Mouse (Mus musculus) cerebellum, adult 11-12 months (tissue): ENCODE results near the gene Ncor2.

Source experiments
- DNase-seq: peaks from one replicate; pipeline ENCODE4 v3.0.0; 2022

The Ncor2 gene

DNA sequence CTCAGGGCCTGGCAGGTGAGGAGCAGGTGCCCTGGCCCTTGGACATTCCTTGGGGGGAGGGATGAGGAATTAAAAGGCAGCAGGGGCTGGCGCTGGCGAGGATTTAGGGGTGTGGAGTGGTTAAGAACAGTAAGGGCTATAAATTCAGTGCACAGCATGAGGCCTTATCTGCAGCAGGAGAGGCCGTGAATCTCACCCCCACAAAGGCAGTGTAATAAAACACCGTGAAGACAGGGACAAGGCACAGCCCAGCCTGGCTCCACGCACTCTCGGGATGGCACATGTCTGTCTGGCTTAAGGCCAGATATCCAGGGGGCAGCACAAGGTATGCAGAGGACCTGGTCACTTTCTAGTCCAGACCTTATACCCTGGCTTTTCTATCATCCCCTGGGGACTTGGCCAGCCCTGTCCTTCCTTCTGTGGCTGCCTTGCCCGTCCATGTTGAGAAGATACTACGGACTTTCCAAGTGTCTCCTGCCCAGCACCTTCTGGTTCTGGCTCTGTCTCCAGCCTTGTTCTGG, 93.9 kb downstream of the Ncor2 start:
- no peak for DNase-seq

DNA sequence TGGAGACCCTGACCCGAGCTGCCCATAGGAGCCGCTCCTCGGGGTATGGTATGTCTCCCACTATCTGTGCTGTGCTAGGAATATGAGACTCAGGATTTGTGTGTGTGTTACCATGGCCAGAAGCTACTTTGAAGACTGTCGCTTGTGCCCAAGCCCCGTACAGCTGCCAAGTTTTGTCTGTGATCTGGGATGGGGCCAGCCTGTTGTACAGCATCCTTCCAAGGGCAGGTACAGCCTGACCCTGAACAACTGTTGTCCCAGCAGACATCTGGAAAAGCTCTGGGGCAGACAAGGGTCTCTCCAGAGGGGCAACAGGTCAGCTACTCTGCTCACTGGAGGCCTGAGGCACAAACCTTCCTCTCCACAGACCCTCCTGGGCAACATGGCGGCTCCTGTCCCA, 95.3 kb downstream of the Ncor2 start:
- no peak for DNase-seq

DNA sequence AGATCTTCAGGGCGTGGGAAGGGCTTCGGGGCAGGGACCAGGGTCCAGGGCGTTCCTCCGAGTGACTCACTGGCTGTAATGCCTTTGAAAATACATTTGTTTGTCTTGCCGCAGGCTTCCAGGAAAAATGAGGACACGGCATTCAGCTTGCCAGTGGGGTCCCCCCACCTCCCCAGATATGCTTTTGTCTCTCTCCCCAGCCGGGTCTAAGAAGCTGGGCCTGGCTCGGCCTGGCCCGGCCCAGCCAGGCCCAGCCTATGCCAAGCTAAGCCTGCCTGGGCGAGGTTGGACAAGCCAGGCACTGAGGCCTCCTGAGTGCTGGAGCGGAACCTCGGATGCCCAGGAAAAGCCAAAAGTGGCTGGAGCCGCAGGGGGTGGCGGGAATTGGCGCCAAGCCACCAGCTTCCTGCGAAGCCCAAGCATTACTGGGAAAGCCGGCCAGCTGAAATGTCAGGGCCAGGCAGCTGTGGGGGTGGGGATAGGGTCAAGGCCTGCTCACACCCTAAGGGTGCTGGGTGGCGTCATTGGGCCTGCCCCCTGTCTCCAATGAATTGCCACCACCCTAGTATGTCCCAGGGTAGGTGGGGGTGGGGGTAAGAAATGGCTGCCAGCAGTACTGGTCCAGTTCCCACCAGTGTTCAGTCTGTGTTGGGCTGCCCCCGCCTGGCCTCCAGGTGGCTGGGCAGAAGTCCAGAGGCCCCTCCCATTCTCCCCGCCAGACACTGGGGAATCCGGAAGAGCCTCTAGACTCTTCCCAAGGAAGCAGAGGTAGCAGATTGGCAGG, 97.5 kb downstream of the Ncor2 start:
- DNase-seq: peak; percentile 86

DNA sequence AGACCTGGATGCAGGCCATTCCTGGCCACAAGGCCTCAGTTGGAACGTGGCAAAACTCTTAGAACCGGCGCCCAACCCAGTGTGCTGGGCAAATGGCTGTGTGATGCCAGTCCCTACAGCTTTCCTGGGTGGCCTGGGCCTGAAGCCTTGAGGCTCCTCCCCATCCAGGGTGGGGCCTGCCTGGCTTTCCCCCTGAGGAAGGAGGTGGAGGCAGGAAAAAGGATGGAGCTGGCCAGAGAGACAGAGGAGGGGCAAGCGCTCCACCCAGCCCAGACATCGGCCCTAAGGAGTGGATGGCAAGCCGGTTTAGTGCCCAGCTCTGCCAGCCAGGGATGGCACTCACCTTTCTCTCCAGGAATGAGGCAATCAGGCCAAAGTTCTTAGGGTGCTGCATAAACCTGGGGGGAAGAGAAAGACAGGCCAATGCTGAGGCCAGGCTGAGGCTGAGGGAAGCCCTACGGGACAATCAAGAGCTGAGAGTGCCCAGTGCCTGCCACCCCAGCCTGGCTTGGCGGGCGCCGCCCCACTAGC, 98.2 kb downstream of the Ncor2 start:
- no peak for DNase-seq

DNA sequence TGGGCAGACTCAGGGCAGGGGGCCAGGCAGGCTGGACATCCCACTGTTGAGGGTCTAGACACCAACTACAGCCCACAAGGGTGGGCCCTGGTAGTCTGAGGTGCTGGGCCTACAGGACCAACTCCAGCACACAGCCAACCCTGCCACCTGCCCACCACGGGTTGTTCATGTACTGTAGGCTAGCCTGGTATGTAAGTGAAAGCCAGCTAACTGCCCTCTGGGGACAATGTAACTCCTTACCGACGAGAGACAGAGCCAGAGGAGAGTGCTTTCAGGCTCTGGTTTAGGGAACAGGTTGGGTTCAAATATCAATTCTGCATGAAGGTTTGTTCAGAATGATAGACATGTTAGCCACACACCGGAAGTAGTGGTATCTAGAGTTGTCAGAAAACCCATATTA, 98.7 kb downstream of the Ncor2 start:
- DNase-seq: no peak

DNA sequence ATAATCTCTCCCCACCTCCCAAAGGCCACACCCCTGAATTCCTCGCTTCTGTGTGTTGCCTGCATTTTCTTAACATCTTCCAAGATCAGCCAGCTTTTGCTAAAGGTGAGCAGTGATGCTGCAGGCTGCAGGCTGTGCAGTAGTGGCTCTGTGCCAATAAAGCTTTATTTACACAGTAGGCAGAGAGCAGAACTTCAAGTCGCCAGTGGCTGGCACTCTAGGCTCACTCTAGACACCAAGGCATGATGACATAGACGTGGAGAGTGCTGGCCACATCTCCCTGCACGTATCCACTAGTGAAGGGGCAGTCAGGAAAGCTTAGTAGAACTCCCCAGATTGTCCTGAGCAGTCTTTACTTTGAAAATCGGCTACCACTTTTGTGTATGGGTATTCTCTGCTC, 100.8 kb downstream of the Ncor2 start:
- no peak for DNase-seq

DNA sequence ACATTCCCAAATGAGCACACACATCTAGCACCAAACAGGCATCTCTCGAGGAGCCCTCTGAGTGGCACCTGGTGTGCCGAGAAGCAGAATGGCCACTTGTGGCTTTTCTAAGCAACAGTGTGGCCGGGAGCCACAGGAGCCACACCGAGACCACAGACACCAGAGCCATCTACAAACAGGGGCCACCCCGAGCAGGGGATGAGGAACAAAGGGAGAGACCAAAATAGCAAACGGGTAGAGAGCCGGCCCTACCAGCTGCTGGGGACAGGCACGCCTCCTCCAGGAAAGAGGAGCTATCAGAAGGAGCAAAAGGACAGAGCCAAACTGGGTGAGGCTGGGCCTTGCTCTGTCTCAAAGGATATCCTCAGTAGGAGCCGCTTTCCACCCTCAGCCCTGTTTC, 102.8 kb downstream of the Ncor2 start:
- DNase-seq: no peak

DNA sequence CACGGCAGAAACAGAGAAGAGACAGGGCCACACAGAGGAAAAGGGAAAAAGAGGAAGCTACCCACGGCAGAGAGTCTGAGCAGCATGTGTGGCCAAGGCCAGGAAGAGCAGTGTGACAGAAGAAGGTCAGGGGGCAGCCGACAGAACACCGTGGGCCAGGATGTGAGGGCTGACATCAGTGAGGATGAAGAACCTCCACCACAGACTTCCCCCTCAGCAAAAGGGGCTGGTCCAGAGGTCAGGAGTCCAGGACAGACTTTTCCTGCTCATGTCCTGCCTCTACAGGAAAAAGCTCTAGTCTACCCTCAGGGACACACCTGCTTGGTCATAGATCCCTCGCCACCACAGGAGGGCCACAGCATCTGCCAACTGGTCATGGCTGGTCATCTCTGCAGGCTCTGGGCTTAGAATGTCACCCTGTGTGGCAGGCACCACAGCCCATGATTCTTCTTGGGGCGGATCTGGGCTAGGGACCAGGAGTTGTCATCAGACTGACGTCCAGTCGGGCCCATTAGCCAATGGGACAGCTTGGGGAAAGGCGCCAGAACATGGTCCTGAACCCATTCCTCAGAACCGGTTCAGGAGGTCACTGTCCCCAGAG, 104.3 kb downstream of the Ncor2 start:
- no peak for DNase-seq

DNA sequence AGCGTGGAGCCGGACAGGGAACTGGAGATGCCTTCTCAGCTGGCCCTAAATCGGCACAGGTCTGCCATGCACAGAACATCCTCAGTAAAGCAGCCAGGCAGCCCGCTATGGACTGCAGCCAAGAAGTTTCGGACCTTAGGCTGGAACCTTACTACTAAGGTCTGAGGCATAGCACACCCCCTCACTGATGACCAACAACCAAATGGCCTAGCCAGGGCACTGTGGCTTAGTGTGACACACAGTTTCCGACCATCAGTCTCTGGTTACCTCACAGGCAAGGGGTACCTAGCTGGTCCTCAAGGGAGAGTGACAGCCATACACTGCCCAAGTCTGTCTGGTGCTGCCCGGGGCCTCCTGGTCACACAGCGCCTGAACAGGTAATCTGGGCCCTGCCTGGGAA, 105.1 kb downstream of the Ncor2 start:
- no peak for DNase-seq

DNA sequence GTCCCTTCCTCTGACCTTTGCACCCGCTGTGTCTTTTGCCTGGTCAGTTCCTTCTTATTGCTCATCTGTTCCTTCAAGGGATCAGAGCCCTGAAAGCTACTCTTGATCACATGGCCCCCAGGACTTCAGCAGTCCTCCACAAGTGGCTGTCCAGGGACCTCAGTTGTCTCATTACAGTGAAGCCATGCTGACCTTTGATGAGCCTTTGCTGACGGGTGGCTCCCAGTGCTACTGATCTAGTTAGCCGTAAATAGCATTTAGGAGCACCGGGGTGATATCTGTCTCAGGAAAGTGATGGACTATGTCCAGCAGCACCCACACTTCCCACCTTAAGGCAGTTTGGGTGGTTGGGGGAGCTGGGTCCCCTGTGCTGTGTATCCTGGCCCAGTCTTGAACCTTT, 105.7 kb downstream of the Ncor2 start:
- DNase-seq: no peak

DNA sequence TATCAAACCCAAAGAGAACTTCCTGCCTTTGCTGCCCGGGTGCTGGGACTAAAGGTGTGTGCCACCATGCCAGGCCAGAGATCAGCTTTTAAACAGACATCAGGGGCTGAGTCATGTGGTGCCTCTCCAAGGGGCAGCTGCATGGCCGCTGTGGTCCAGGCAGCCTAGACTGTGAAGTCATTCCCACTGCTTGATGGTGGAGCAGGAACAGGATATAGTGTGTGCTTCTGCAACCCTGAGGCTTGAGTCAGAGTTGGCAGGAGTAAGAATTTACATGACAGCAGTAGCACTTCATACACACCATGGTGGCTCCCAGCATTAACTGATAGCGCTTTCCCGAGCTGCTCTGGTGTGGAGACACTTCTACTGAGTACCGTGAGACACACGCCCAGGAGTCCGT, 106.6 kb downstream of the Ncor2 start:
- no peak for DNase-seq

DNA sequence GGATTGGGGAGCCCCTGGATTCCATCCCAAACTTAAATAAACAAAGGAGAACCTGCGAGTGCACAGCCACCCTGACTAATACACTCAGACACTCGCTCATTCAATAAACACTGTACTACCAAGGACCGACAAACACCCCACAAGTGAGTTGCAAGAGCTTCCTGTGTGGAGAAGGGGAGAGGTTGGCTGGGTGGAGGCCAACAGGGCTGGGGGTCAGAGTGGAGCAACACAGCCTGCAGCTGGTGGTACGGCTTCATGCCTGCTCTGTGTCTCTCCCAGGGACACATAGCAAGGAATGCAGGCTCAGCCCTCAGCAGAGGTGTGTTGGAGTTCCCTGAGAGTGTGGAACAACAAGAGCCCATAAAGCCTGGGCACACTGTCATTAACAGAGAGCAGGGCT, 107.1 kb downstream of the Ncor2 start:
- no peak for DNase-seq

DNA sequence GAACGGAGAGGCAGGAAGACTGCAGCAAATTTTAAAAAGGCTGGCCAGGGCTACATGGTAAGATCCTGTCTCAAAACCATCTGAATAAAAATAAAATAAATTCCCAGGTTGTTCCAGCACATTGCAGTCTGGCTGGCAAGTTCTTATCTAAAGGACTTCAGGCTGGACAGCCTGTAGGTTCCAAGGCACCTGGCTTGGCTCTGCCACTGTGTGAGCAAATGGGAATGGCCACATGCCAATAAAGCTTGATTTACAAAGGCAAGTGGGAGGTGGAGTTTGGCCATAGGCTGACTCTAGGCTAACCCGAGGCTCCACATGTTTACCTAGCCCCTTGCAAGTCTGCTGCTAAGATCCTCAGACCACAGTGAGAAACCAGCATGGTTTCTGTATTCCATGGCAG, 108.6 kb downstream of the Ncor2 start:
- DNase-seq: no peak

DNA sequence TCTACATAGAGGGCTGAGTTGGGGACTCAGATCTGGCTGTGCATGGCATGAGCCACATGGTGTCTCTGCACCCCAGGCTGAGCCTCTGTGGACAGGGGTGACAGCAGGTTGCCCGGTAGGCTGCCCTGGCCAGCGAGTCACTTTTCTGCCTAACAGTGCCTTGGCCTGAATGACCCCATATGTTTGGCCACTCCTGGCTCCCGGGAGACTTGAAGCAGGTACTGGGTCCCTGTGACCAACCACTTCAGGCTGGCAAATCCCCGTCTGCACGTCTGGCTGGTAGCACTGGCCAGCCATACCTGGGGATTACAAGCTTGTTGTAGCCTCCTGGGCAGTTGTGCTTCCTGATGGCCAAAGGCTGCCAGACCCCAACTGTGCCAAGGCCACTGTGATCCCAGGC, 109.1 kb downstream of the Ncor2 start:
- DNase-seq: no peak

DNA sequence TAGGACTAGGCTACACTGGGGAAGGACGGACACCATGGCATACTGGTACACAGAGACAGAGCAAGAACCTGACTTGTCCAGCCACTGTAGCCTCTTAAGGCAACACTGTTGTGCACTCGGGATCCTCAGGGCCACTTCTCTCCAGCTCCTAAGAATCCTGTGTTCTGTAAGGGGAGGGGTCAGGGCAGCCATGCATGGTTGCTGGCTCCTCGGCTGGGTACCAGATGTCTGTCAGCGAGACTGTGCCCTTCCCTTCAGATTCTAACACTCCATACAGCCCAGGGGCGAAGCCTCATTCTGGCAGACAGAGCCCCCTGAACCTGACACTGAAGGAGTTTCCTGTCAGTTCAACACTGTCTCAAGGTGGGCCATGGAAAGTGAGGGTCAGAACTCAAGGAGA, 109.6 kb downstream of the Ncor2 start:
- no peak for DNase-seq

DNA sequence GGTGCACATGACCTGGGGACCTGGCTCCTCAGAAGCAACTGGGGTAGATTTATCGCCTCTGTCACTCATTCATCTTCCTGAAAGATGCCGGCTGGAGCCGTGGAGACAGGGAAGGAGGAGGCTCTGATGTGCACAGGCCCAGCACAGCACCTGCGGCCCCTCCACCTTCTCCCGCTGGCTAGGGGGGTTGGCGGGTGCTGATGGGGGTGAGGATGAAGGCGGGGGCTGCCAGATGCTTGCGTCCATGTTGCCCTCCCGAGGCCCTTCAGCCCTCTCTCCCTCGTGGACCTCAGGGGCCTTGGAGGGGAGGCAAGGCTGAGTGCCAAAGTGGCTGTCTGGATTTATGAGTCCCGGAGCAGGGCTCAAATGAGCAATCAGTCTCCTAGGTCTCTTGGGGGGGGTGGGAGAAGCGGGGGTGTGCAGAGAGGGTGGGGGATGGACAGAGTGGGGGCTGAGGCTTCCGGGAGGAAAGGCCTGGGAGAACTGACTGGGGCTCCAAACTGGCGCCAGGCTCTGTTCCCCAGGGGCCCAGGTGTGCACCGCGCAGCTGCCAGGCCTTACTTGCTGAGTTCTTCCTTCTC, 110.6 kb downstream of the Ncor2 start:
- no peak for DNase-seq

DNA sequence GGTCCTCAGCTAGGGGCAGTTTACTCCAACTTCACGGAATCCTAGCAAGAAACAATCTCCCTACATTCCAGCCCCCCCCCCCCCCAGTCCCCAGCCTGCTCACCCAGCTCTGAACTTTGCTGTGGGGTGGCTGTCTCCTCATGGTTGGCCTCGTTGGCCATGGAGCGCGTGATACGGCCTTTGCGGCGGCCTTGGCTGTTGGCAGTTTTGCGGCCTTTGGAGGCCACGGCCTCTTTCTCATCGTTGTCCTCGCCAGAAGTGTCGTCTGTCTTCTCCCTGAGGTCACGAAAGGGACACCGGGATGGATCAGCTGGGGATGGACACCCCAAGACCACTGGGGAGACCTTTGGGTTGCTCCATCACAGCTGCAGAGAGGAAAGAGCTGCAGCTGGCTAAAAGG, 111.3 kb downstream of the Ncor2 start:
- DNase-seq: no peak

DNA sequence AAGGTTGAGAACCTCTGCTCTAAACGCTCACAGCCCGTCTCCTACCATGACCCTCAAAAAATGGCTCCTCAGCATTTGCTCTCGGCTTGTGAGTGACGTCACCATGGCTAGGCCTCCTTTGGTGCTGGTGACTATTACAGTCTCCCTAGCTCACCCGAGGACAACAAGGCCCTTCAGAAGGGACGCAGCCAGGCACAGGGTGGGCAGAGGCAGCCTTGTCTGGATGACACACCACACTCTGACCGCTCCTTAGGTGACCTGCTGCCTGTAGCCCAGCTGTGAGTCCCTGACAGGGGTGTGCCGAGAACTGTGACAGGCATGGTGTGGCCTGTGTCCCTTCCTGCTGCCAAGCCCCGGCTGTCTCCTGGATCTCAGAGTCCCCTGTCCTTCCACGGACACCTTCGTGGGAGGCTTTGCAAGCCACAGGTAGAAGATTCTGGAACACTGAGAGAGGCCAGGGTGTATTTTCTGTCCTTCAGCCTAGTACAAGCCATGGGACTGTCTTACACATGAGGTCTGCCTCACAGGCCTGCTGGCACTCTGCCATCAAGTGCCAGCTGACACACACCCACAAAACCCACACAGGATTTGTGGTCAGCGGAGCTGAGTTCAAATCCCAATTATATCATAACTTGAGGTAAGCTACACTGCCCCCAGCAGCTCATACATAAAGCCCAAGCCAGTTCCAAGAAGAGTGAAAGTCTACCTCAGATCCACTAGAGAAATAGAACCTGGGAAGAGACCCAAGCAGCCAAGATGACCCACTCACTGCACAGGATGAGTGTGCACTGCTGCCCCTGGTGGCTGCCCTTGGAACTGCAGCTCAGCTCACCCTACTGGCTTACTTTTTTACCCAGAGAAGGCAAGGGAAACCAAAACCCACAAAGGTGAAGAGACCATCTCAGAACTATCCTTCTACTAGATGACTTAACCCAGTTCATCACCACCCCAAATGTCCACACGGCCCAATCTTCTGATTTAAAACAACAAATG, 112.2 kb downstream of the Ncor2 start:
- DNase-seq: peak; percentile 64

DNA sequence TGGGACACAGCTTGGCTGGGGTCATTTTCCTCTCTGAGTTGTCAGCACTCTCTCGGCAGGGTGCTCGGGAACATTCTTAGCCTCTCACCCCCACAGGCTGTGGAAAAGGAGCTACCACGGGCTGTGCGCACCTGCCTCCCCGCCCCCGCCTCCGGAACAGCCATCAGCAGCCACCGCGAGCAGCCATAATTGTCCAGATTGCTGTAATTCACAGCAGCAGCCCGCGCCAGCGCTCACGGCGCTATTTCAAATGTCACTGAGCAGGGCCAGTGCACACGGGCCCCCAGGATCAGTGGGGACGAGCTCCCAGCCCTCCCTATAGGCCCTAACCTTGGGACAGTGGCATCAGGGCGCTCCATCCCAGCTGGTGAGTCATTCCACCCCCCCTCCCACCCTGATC, 116.0 kb downstream of the Ncor2 start:
- no peak for DNase-seq

DNA sequence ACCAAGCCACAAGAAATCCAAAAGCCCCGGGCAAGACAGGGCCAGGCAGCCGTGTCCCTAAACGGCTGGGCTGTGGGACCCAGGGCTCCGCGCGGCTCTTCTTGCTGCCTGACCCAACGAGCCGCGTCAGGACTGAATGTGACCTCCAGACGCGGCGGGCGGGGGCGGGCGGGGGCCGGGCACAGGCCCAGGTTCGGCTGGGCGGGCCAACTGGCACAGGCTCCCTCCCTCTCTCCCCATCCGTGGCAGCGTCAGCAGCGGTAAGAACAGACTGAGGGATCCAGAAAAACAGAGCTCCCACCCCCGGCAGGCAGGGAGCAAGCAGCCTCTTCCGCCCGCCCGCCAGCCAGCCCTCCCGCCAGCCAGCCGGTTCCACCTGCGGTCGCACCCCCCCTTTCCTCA, 120.8 kb downstream of the Ncor2 start:
- DNase-seq: peak; percentile 84

DNA sequence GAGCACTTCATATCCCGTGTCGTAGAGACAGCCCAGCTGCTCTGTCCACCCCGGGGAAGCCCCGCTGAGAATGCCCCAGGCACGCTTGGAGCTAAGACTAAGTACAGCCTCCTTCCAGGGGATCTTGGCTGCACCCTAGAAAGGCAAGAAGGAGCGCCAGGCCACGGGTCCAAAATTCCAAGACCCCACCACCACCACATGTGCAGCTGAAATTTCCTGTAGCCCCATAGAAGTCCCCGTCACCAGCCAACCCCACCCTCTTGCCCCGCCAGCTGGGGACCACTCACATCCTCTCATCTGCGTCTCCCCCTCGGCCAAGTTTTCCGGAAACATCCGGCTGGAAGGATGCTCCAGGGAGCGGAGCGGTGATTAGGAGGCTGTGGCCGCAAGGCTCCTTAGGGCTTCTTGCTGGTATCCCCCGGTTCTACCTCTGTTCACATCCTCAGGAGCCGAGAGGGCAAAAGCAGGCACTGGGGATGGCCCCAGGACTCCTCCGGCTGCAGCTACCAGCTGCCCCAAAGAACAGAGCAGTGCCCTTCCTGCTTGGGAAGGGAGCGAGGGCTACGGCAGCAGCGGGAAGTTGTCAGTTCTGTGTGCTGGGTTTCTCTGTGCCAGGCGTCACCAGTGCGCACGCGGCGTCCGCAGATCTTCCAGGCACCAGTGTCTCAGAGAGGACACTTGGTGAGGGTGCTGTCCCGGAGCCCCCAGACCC, 121.3 kb downstream of the Ncor2 start:
- peak; percentile 52 for DNase-seq
